Mouse (Mus musculus) large intestine, adult 2 months (tissue): ENCODE measurements around the gene Zic2. TPM values are rescaled to one million over a fixed set of nuclear protein-coding genes. Genes with fewer than 3 reads are reported as not detected.

Experiments
- DNase-seq: peaks from one replicate; pipeline ENCODE4 v3.0.0-alpha.2; 2012; ENCODE audit warnings: low read depth, low spot score
- WGBS: fragments of 180-500 bp; shearing (Covaris S2); methylation state at CpG from one replicate; pipeline ENCODE4 v1.1.7; 2018; 5-methylcytosine and 5-hydroxymethylcytosine counted together
- polyA plus RNA-seq: library from polyadenylated mRNA; depleted of rRNA; stranded (reverse); fragments of >200 nt; gene quantifications from 2 replicates; pipeline ENCODE4 v1.2.3, GENCODE M21; 2012

The Zic2 gene
- polyA plus RNA-seq, 1 experiment: not detected

GRCm38 (mm10) chr14:122474041-122474890 is 969 bp upstream of the Zic2 start:
- 2% methylated on average over 54 of the region's 57 CpGs for WGBS

GRCm38 (mm10) chr14:122475557-122476040 is 364 bp downstream of the Zic2 start:
- WGBS: under 1% methylated on average over 65 of the region's 65 CpGs
- DNase-seq: no peak

More at GRCm38 (mm10) chr14:122474041-122474890, 969 bp upstream of the Zic2 start:
- DNase-seq: no peak

DNA sequence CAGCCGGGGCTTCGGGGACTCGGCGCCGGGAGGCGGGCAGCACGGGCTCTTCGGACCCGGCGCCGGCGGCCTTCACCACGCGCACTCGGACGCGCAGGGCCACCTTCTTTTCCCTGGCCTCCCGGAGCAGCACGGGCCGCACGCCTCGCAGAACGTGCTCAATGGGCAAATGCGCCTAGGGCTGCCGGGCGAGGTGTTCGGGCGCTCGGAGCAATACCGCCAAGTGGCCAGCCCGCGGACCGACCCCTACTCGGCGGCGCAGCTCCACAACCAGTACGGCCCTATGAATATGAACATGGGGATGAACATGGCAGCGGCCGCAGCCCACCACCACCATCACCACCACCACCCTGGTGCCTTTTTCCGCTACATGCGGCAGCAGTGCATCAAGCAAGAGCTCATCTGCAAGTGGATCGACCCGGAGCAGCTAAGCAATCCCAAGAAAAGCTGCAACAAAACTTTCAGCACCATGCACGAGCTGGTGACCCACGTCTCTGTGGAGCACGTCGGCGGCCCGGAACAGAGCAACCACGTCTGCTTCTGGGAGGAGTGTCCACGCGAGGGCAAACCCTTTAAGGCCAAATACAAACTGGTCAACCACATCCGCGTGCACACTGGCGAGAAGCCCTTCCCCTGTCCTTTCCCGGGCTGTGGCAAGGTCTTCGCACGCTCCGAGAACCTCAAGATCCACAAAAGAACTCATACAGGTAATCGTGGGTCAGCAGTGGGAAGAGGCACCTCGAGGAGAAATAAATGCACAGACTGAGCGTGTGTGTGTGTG is 996 bp downstream of the Zic2 start:
- DNase-seq: no peak
- 2% methylated on average over 62 of the region's 62 CpGs for WGBS

DNA sequence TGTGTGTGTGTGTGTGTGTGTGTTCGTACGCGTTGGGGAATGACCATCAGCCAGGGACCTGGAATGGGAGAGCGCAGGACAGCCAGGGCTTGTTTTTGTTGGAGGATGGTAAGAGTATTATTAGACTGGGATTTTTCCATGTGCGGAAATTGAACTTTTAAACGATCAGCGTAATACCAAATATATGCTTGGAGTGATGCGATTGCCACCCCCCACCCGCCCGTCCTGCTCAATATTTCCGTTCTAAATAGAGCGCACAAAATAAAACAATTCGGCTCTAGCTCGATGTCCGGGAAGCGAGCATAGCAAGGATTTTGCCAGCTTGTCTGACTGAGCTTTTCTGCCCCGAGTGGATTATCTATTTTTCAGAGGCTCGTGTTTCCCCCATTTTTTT is 1.6 kb downstream of the Zic2 start:
- no peak for DNase-seq
- 7% methylated on average over 18 of the region's 18 CpGs for WGBS

GRCm38 (mm10) chr14:122477261-122477671 is 2.0 kb downstream of the Zic2 start:
- no peak for DNase-seq
- WGBS: 7% methylated on average over 20 of the region's 20 CpGs

GRCm38 (mm10) chr14:122477971-122478573 is 2.8 kb downstream of the Zic2 start:
- whole genome bisulfite sequencing: 3% methylated on average over 9 of the region's 9 CpGs
- DNase-seq: no peak

DNA sequence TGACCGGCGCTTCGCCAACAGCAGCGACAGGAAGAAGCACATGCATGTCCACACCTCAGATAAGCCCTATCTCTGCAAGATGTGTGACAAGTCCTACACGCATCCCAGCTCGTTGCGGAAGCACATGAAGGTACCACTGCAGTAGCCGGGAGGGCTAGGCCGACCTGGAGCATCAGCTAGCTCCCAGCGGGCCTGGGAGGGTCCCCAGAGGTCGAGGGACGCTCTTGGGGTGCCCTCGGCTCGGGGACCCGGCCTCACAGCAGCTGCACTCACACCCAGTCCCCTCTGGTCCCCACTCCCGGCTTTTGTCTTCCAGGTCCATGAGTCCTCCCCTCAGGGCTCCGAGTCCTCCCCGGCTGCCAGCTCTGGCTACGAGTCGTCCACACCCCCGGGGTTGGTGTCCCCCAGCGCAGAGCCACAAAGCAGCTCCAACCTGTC is 3.4 kb downstream of the Zic2 start:
- WGBS: 4% methylated on average over 22 of the region's 22 CpGs
- DNase-seq: no peak

GRCm38 (mm10) chr14:122479461-122480109 is 4.3 kb downstream of the Zic2 start:
- WGBS: 18% methylated on average over 17 of the region's 17 CpGs
- DNase-seq: no peak

DNA sequence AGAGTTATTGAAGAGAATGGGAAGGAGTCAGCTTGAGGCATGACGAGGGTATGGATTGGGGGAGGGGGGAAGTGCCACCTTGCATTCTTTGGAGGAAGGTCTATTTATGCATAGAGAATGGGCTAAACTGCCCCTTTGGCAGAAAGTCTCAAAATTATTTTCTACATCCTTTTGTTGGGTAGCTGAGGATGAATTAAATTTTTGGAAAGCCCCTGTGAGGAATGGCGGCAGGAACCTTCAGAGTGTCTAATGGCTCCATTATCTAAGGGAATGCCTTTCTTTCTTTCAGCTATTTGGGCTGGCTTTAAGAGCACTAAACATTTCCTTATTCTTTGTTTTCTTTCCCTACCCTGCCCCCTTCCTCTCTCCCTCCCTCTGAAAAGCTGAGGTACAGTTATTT is 5.1 kb downstream of the Zic2 start:
- WGBS: 13% methylated on average over 2 of the region's 2 CpGs
- DNase-seq: no peak

- DNase-seq: no peak
These were observed 5.9 kb downstream of the Zic2 start for GRCm38 (mm10) chr14:122481181-122481580.

GRCm38 (mm10) chr14:122482081-122483023 is 7.1 kb downstream of the Zic2 start:
- no peak for DNase-seq
- 6% methylated on average over 38 of the region's 38 CpGs for WGBS

More at GRCm38 (mm10) chr14:122481181-122481580, 5.9 kb downstream of the Zic2 start:
- 8% methylated on average over 15 of the region's 15 CpGs for WGBS

- 8% methylated on average over 5 of the region's 5 CpGs for WGBS
- DNase-seq: no peak
These were observed 7.8 kb downstream of the Zic2 start for GRCm38 (mm10) chr14:122483024-122483385.

GRCm38 (mm10) chr14:122483556-122484421 is 8.6 kb downstream of the Zic2 start:
- 4% methylated on average over 18 of the region's 18 CpGs for WGBS
- DNase-seq: no peak

GRCm38 (mm10) chr14:122484458-122484843 is 9.2 kb downstream of the Zic2 start:
- WGBS: 7% methylated on average over 4 of the region's 4 CpGs
- DNase-seq: no peak

DNA sequence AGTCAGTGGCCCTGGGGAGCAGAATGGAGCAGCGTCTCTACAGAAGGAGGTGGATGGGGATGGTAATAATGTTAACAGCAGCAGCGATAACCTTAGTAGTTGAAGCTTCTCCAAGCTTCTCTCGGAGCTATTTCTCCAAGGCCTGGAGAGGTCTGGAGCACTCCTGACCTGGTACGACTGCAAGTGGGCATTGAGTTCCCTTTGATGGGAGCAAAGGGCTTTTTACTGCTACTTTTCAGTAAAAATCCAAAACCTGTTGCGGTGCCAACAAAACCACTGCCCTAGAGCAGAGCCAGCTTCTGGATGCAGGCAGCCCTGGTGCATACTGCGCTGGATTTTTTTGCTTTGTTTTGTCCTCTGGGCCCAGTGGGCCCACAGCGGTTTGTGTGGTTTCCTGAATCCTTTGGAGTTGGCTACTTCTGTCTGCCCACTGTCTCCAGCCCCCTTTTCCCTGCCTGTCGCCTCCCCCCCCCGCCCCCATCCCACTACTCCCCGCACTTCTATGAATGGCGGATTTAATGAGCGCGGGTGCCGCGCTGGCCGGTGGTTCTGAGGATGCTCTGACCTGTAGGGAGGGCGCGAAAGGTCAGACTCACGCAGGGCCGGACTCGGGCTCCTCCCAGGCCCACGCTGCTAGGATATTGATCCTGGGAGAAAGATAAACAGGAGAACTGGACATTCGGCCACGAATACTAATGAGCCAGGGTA is 9.8 kb downstream of the Zic2 start:
- no peak for DNase-seq
- 4% methylated on average over 24 of the region's 24 CpGs for WGBS

DNA sequence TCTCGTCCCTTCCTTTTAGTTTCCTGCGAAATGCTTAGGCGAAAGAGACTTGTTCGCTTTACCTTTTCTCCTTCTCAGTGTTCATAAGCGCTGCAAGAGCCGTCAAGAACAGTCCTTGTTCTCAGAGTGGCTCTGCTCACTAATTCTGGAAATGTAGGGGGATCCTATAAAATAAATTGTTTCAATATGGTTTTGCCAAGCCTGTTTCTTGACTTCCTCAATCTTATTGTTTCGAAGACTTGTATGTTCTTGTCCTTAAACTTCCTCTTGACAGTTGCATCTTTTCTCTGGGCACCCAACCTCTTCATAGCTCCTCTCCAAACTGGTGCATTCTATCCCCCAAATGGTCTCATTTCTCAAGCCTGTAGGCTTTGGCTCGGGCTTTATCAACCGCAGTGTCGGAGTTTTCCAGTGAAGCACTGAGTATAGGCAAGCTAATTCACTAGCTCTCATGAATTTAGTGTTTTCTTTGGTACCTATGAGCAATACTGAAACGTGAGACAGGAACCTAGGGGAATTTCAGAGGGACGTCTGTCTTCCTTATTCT is 10.5 kb downstream of the Zic2 start:
- DNase-seq: no peak
- WGBS: 9% methylated on average over 12 of the region's 12 CpGs

- DNase-seq: no peak
- 6% methylated on average over 1 of the region's 1 CpGs for WGBS
These were observed 11.4 kb downstream of the Zic2 start for GRCm38 (mm10) chr14:122486611-122487010.
